Mouse (Mus musculus) neural tube, embryonic 12.5 days (tissue): Measurements from ENCODE around the gene Iqck. TPM values are rescaled to one million over a fixed set of nuclear protein-coding genes. Genes with fewer than 3 reads are reported as not detected.

Experiments
- ATAC-seq: fragments of 200-750 bp; cut with Nextera tagmentation; 2 replicates; pipeline ENCODE4 v1.8.0; 2017; ENCODE audit warnings: low read depth, mild to moderate bottlenecking, moderate TSS enrichment, moderate library complexity; ENCODE audit not compliant: low FRiP score
- H3K27ac ChIP-seq: fragments of 300-500 bp; sonication (generic); 2 replicates; pipeline ENCODE4 v1.5.1; 2016
- H3K27me3 ChIP-seq: fragments of 300-500 bp; sonication (generic); replicated peaks from 2 replicates; pipeline ENCODE4 v1.6.1; 2016; ENCODE audit warnings: mild to moderate bottlenecking
- H3K36me3 ChIP-seq: fragments of 300-500 bp; sonication (generic); 2 replicates; pipeline ENCODE4 v1.6.1; 2016; ENCODE audit warnings: mild to moderate bottlenecking
- H3K4me1 ChIP-seq: fragments of 300-500 bp; sonication (generic); 2 replicates; pipeline ENCODE4 v1.6.1; 2016
- H3K4me2 ChIP-seq: fragments of 300-500 bp; sonication (generic); replicated peaks from 2 replicates; pipeline ENCODE4 v1.6.1; 2016; ENCODE audit warnings: mild to moderate bottlenecking
- H3K4me3 ChIP-seq: fragments of 300-500 bp; sonication (generic); 2 replicates; pipeline ENCODE4 v1.5.1; 2016
- H3K9ac ChIP-seq: fragments of 300-500 bp; sonication (generic); 2 replicates; pipeline ENCODE4 v1.6.1; 2016; ENCODE audit warnings: mild to moderate bottlenecking
- H3K9me3 ChIP-seq: fragments of 300-500 bp; sonication (generic); 2 replicates; pipeline ENCODE4 v1.6.1; 2016; ENCODE audit warnings: mild to moderate bottlenecking
- WGBS: fragments of 180-500 bp; shearing (Covaris S2); methylation state at CpG from one replicate; pipeline ENCODE4 v1.1.7; 2016; 5-methylcytosine and 5-hydroxymethylcytosine counted together
- polyA plus RNA-seq: library from polyadenylated mRNA; unstranded; fragments of >200 nt; fragmentation: Nextera tagmentation; extraction: Ambion mirVana; gene quantifications from 2 replicates; pipeline ENCODE4 v1.2.1, GENCODE M21; 2016

Gene Iqck
- polyA plus RNA-seq, 1 experiment from 2014 or later: 3.1 TPM

- H3K9me3 ChIP-seq: no peaks in the 10 kb centered on the region
- peaks cover 2% of the 10 kb centered on the region for H3K36me3 ChIP-seq
- no peak overlapping the region for H3K4me3 ChIP-seq
- no peak overlapping the region for H3K9ac ChIP-seq
- H3K27me3 ChIP-seq: no peaks in the 10 kb centered on the region
- H3K27ac ChIP-seq: no peak overlapping the region
- 81% methylated on average over 5 of the region's 5 CpGs for WGBS
- peaks cover 47% of the 10 kb centered on the region for H3K4me1 ChIP-seq
- no peak overlapping the region for H3K4me2 ChIP-seq
- no peak for ATAC-seq
These were observed 133.8 kb downstream of the Iqck start for GRCm38 (mm10) chr7:118989275-118989856.

- 0 out of 2 replicates have a peak overlapping the region, but pooled peaks have one; percentile 80 for H3K4me2 ChIP-seq
- peaks cover 52% of the 10 kb centered on the region for H3K4me1 ChIP-seq
- H3K9ac ChIP-seq: peak overlapping the region; percentile 13; the same call in 1 of the 2 replicates
- no peak overlapping the region; the same call in 1 of the 2 replicates for H3K27ac ChIP-seq
- no peaks in the 10 kb centered on the region for H3K36me3 ChIP-seq
- 67% methylated on average over 6 of the region's 6 CpGs for WGBS
- H3K4me3 ChIP-seq: no peak overlapping the region
- no peaks in the 10 kb centered on the region for H3K27me3 ChIP-seq
- no peaks in the 10 kb centered on the region for H3K9me3 ChIP-seq
- ATAC-seq: no peak
These were observed 134.7 kb downstream of the Iqck start for GRCm38 (mm10) chr7:118990282-118990681.

GRCm38 (mm10) chr7:118991341-118991884 lies 135.9 kb downstream of the Iqck start:
- H3K4me1 ChIP-seq: peaks cover 61% of the 10 kb centered on the region
- no peaks in the 10 kb centered on the region for H3K36me3 ChIP-seq
- peak overlapping the region; percentile 80 for H3K4me2 ChIP-seq
- ATAC-seq: no peak
- WGBS: 31% methylated on average over 4 of the region's 4 CpGs
- no peak overlapping the region for H3K4me3 ChIP-seq
- no peaks in the 10 kb centered on the region for H3K27me3 ChIP-seq
- H3K27ac ChIP-seq: no peak overlapping the region
- H3K9ac ChIP-seq: no peak overlapping the region
- no peaks in the 10 kb centered on the region for H3K9me3 ChIP-seq

- H3K27ac ChIP-seq: peak overlapping the region; percentile 23; the same call in 1 of the 2 replicates
- no peak overlapping the region for H3K4me3 ChIP-seq
- no peak overlapping the region for H3K9ac ChIP-seq
- H3K4me1 ChIP-seq: peaks cover 61% of the 10 kb centered on the region
- WGBS: 24% methylated on average over 6 of the region's 6 CpGs
- H3K4me2 ChIP-seq: peak overlapping the region; percentile 80
- no peak for ATAC-seq
- H3K36me3 ChIP-seq: no peaks in the 10 kb centered on the region
- H3K9me3 ChIP-seq: no peaks in the 10 kb centered on the region
- no peaks in the 10 kb centered on the region for H3K27me3 ChIP-seq
These were observed 136.6 kb downstream of the Iqck start for GRCm38 (mm10) chr7:118992080-118992560.

GRCm38 (mm10) chr7:118992623-118993405 lies 137.3 kb downstream of the Iqck start:
- no peaks in the 10 kb centered on the region for H3K27me3 ChIP-seq
- peak overlapping the region; percentile 80 for H3K4me2 ChIP-seq
- H3K36me3 ChIP-seq: no peaks in the 10 kb centered on the region
- H3K4me1 ChIP-seq: peaks cover 61% of the 10 kb centered on the region
- H3K4me3 ChIP-seq: peak overlapping the region; percentile 66
- H3K9ac ChIP-seq: peak overlapping the region; percentile 74; the same call in 1 of the 2 replicates
- no peaks in the 10 kb centered on the region for H3K9me3 ChIP-seq
- WGBS: 11% methylated on average over 13 of the region's 13 CpGs
- peak overlapping the region; percentile 72 for H3K27ac ChIP-seq
- peak; percentile 14; the same call in 1 of the 2 replicates for ATAC-seq

GRCm38 (mm10) chr7:118993597-118994230 lies 138.2 kb downstream of the Iqck start:
- WGBS: 1% methylated on average over 26 of the region's 26 CpGs
- no peaks in the 10 kb centered on the region for H3K27me3 ChIP-seq
- H3K36me3 ChIP-seq: no peaks in the 10 kb centered on the region
- peak overlapping the region; percentile 66 for H3K4me3 ChIP-seq
- peaks cover 61% of the 10 kb centered on the region for H3K4me1 ChIP-seq
- H3K27ac ChIP-seq: peak overlapping the region; percentile 72
- H3K4me2 ChIP-seq: peak overlapping the region; percentile 80
- peak; percentile 7; the same call in 1 of the 2 replicates for ATAC-seq
- no peaks in the 10 kb centered on the region for H3K9me3 ChIP-seq
- peak overlapping the region; percentile 74 for H3K9ac ChIP-seq

- Histone ChIP-seq H3K9ac (peak overlapping the region; percentile 74), H3K27ac (peak overlapping the region; percentile 72), H3K27me3 (no peaks in the 10 kb centered on the region), H3K4me1 (peaks cover 61% of the 10 kb centered on the region), H3K4me3 (peak overlapping the region; percentile 66), H3K9me3 (no peaks in the 10 kb centered on the region), H3K4me2 (peak overlapping the region; percentile 80), H3K36me3 (no peaks in the 10 kb centered on the region)
- WGBS: under 1% methylated on average over 21 of the region's 21 CpGs
- ATAC-seq: peak; percentile 21
These were observed 138.8 kb downstream of the Iqck start for GRCm38 (mm10) chr7:118994231-118994842.

GRCm38 (mm10) chr7:118995007-118995406 lies 139.5 kb downstream of the Iqck start, which contains the start of gene Gprc5b:
Gene Gprc5b (minus strand): TSS chr7:118995211.
- under 1% methylated on average over 44 of the region's 44 CpGs for WGBS
- peak within 1 kb of the TSS; percentile 72 for H3K27ac ChIP-seq
- peak within 1 kb of the TSS; percentile 66 for H3K4me3 ChIP-seq
- H3K4me1 ChIP-seq: peaks cover 57% of the 10 kb centered on the region
- H3K9ac ChIP-seq: peak within 1 kb of the TSS; percentile 74
- H3K27me3 ChIP-seq: no peaks in the 10 kb centered on the region
- peak; percentile 81 for ATAC-seq
- peak within 1 kb of the TSS; percentile 80 for H3K4me2 ChIP-seq
- H3K36me3 ChIP-seq: no peaks in the 10 kb centered on the region
- H3K9me3 ChIP-seq: no peaks in the 10 kb centered on the region

GRCm38 (mm10) chr7:118995671-118996070 lies 140.1 kb downstream of the Iqck start:
- H3K9ac ChIP-seq: no peak overlapping the region
- ATAC-seq: peak; percentile 27
- H3K9me3 ChIP-seq: no peaks in the 10 kb centered on the region
- no peaks in the 10 kb centered on the region for H3K36me3 ChIP-seq
- no peaks in the 10 kb centered on the region for H3K27me3 ChIP-seq
- H3K4me2 ChIP-seq: peak overlapping the region; percentile 80
- peaks cover 51% of the 10 kb centered on the region for H3K4me1 ChIP-seq
- H3K4me3 ChIP-seq: peak overlapping the region; percentile 66
- 10% methylated on average over 14 of the region's 14 CpGs for WGBS
- H3K27ac ChIP-seq: no peak overlapping the region

GRCm38 (mm10) chr7:118996137-118996837 lies 140.7 kb downstream of the Iqck start:
- Histone ChIP-seq H3K4me3 (no peak overlapping the region), H3K36me3 (no peaks in the 10 kb centered on the region), H3K9ac (no peak overlapping the region), H3K27ac (no peak overlapping the region), H3K27me3 (no peaks in the 10 kb centered on the region), H3K9me3 (no peaks in the 10 kb centered on the region), H3K4me1 (peaks cover 44% of the 10 kb centered on the region), H3K4me2 (peak overlapping the region; percentile 80)
- peak; percentile 18 for ATAC-seq
- WGBS: 8% methylated on average over 13 of the region's 13 CpGs

GRCm38 (mm10) chr7:118999857-119000256 lies 144.3 kb downstream of the Iqck start:
- Histone ChIP-seq H3K9me3 (no peaks in the 10 kb centered on the region), H3K27me3 (no peaks in the 10 kb centered on the region), H3K4me3 (no peak overlapping the region), H3K4me2 (no peak overlapping the region), H3K27ac (no peak overlapping the region), H3K36me3 (no peaks in the 10 kb centered on the region), H3K4me1 (peaks cover 10% of the 10 kb centered on the region), H3K9ac (no peak overlapping the region)
- 80% methylated on average over 2 of the region's 2 CpGs for WGBS
- no peak for ATAC-seq
